Mouse (Mus musculus) MEL (cell line): ENCODE results near the gene Zfp74.

ENCODE experiments used
- CHD2 ChIP-seq: IDR thresholded peaks from 2 replicates; pipeline ENCODE4 v1.6.1; 2011; ENCODE audit warnings: low read length, improper control_type of control experiment
- CTCF ChIP-seq, 3 experiments: IDR thresholded peaks in 2 of 3; conservative IDR thresholded peaks in 1 of 3; 2 replicates each; pipeline ENCODE4 v1.5.1; 2011 to 2012; ENCODE audit warnings: low read length in 3 of 3, low read depth in 2 of 3, mild to moderate bottlenecking in 2 of 3, improper control_type of control experiment in 1 of 3, inconsistent platforms in 1 of 3, mixed read lengths in 1 of 3, moderate library complexity in 1 of 3; ENCODE audit not compliant: control insufficient read depth in 1 of 3, insufficient read depth in 1 of 3, poor library complexity in 1 of 3, severe bottlenecking in 1 of 3
- EP300 ChIP-seq, 2 experiments: IDR thresholded peaks; 2 replicates each; pipeline ENCODE4 v1.6.1; 2011; ENCODE audit warnings: improper control_type of control experiment in 2 of 2, low read length in 2 of 2, low read depth in 1 of 2, mild to moderate bottlenecking in 1 of 2
- JUND ChIP-seq: IDR thresholded peaks from 2 replicates; pipeline ENCODE4 v1.6.1; 2011; ENCODE audit warnings: low read depth, mild to moderate bottlenecking, improper control_type of control experiment, low read length
- KAT2A ChIP-seq: conservative IDR thresholded peaks from 2 replicates; pipeline ENCODE4 v1.6.1; 2012; ENCODE audit warnings: low read depth, low read length, improper control_type of control experiment, inconsistent platforms
- MAX ChIP-seq: IDR thresholded peaks from 2 replicates; pipeline ENCODE4 v1.6.1; 2011; ENCODE audit warnings: low read length, improper control_type of control experiment
- MXI1 ChIP-seq: IDR thresholded peaks from 2 replicates; pipeline ENCODE4 v1.6.1; 2011; ENCODE audit warnings: mild to moderate bottlenecking, low read depth, low read length, improper control_type of control experiment
- POLR2A ChIP-seq, 2 experiments: IDR thresholded peaks; 2 replicates each; pipeline ENCODE4 v1.6.1; 2011 to 2012; ENCODE audit warnings: low read length in 2 of 2, mild to moderate bottlenecking in 2 of 2, control low read depth in 1 of 2, improper control_type of control experiment in 1 of 2, low read depth in 1 of 2, moderate library complexity in 1 of 2; ENCODE audit not compliant: control insufficient read depth in 1 of 2, insufficient read depth in 1 of 2, poor library complexity in 1 of 2
- POLR2AphosphoS2 ChIP-seq: IDR thresholded peaks from 2 replicates; pipeline ENCODE4 v1.6.1; 2011; ENCODE audit warnings: low read length, improper control_type of control experiment
- POLR2AphosphoS5 ChIP-seq: IDR thresholded peaks from 2 replicates; pipeline ENCODE4 v1.6.1; 2012; ENCODE audit warnings: low read depth, borderline replicate concordance, mild to moderate bottlenecking, inconsistent platforms, low read length, moderate library complexity, mixed read lengths
- SIN3A ChIP-seq: IDR thresholded peaks from 2 replicates; pipeline ENCODE4 v1.6.1; 2012; ENCODE audit warnings: low read length, improper control_type of control experiment, inconsistent platforms
- TBP ChIP-seq: IDR thresholded peaks from 2 replicates; pipeline ENCODE4 v1.8.0; 2011; ENCODE audit warnings: low read depth, low read length, improper control_type of control experiment
- USF1 ChIP-seq: IDR thresholded peaks from 2 replicates; pipeline ENCODE4 v1.6.1; 2014; ENCODE audit warnings: low read depth, mild to moderate bottlenecking, inconsistent platforms, low read length, improper control_type of control experiment, moderate library complexity
- ZNF384 ChIP-seq: IDR thresholded peaks from 2 replicates; pipeline ENCODE4 v1.6.1; 2012; ENCODE audit warnings: low read depth, mild to moderate bottlenecking, inconsistent platforms, low read length, improper control_type of control experiment

DNA sequence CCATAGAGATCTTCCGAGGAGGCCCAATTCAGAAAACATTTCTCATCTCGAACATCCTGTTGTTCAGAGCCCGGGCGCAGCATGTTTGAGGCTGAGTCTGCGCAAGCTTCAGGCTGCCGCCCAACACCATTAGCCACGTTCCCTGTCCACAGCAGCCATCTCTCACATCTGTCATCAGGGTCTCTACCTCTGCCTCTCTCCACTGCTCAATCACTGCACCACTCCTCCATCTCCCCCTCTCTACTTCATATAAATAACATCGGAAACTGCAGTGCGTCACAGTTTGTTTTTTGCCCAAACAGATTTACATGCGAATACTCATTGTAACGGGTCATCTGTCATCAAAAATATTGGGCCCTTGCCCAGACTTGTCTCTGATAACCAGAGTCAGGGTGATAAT, 12.9 kb downstream of the Zfp74 start:
- TF ChIP-seq MAX (no peak), TBP (no peak), EP300 (IDR thresholded peaks at IDR 0.05; ENCODE audit: low read depth in 1 of 2, low read length in 2 of 2) (no peak), POLR2A (IDR thresholded peaks at IDR 0.05; ENCODE audit: control insufficient read depth in 1 of 2, insufficient read depth in 1 of 2, low read depth in 1 of 2, low read length in 2 of 2, poor library complexity in 1 of 2) (no peak), MXI1 (no peak), POLR2AphosphoS5 (no peak), USF1 (no peak), POLR2AphosphoS2 (no peak), JUND (no peak), KAT2A (no peak), CHD2 (no peak), SIN3A (no peak), CTCF (IDR thresholded peaks at IDR 0.05 in 2 of 3, conservative IDR thresholded peaks at IDR 0.05 in 1 of 3; ENCODE audit: control insufficient read depth in 1 of 3, insufficient read depth in 1 of 3, low read depth in 2 of 3, low read length in 3 of 3, poor library complexity in 1 of 3, severe bottlenecking in 1 of 3) (no peak), ZNF384 (no peak)
